Mouse (Mus musculus): ENCODE measurements around the gene Atp5d. TPM values are rescaled to one million over a fixed set of nuclear protein-coding genes. Genes with fewer than 3 reads are reported as not detected.

Atp5d gene
- polyA plus RNA-seq, 1 experiment: 242 TPM

DNA sequence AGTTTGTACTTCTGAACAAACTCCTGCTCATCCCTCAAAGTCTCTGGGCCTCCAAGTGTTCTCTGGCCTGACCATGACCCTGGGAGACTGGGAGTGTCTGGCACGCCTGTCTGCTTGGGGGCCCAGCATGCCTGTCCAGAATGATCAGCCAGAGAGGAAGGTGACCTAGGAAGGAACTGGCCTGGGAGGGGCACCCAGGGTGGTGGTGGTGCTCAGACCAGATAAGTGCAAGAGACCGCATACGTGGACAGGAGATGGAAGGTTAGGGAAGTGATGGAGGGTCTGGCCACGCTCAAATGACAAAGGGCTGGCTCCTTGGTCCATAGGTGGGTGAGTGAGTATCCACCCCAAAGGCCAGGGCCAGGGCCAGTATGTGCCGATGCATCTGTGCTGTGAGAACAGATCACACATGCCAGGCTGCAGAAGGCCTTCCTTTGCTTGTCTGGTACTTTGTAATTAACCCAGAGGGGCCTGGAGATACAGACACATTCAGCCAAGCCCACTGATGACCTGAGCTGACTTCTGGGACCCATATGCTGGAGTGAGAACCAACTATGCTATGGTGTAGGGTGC lies 8.8 kb downstream of the Atp5d start:
- no peaks in the 10 kb centered on the region for H3K27me3 ChIP-seq (ENCODE audit: control insufficient read depth, insufficient read depth, low read length, poor library complexity, severe bottlenecking)
- no peak overlapping the region for H3K9ac ChIP-seq (ENCODE audit: low read depth, poor library complexity, severe bottlenecking)
- H3K4me1 ChIP-seq (ENCODE audit: control insufficient read depth, insufficient read depth, low read length): peaks cover 2% of the 10 kb centered on the region
- H3K4me3 ChIP-seq (ENCODE audit: low read depth, low read length): no peak overlapping the region
- peaks cover 17% of the 10 kb centered on the region for H3K36me3 ChIP-seq (ENCODE audit: control insufficient read depth, insufficient read depth, low read length, poor library complexity, severe bottlenecking)
- peak overlapping the region; percentile 25 for H3K27ac ChIP-seq (ENCODE audit: insufficient read depth, low read length)
- H3K9me3 ChIP-seq (replicated peaks; ENCODE audit: control insufficient read depth, insufficient read depth, low read length, poor library complexity, severe bottlenecking): no peaks in the 10 kb centered on the region
- TF ChIP-seq EP300 (IDR thresholded peaks at IDR 0.05; ENCODE audit: insufficient read depth, low read depth, low read length): no peak
- no peak for TF ChIP-seq CTCF (IDR thresholded peaks at IDR 0.05; ENCODE audit: low read depth, low read length)
- TF ChIP-seq POLR2A (IDR thresholded peaks at IDR 0.05; ENCODE audit: insufficient read depth, low read length): no peak

DNA sequence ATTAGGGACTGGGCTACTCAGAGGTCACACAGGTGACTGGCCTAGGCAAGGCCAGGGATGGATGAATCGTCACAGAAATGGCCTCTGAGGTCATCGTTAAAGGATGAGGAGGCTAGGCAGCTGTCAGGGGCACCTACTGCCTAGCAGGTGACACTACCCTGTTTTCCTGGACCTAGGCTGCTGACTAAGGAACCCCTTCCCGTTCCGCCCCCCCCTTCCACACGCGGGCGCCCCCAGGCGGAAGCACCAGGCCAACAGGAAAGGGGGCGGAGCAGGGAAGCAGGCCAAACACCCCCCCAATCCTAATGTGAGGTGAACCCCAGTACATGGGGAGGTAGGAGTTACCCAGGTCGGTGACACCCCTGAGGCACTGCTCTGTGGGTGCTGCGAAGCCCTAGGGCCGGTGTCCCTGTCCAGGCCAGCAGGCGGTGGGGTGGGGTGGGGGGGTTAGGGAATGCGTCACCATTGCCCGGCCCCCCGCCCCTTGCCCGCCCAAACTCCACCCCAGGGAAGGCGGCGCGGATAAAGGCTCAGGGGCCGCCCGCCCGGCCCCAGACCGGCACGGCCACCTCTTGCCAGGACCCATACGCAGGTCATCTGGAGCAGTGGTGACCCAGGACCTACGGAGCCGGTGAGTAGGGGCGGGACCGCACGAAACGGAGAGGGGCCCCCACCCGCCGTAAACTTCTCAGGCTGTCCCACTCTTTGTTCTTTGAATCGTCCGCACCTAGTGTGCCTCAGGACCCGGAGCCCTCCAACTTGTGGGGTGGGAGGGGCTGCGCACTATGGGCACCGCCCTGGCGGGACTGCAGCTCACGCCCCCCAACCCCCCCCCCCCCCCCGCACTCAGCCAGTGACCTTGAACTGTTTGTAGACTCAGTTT lies 9.5 kb downstream of the Atp5d start, which contains the start of gene Midn:
Gene Midn, plus strand, starts transcription at position 554 of the 883 bp plus-strand sequence.
- H3K9me3 ChIP-seq (replicated peaks; ENCODE audit: control insufficient read depth, insufficient read depth, low read length, poor library complexity, severe bottlenecking): no peaks in the 10 kb centered on the region
- H3K4me1 ChIP-seq (ENCODE audit: control insufficient read depth, insufficient read depth, low read length): peaks cover 6% of the 10 kb centered on the region
- TF ChIP-seq EP300 (IDR thresholded peaks at IDR 0.05; ENCODE audit: insufficient read depth, low read depth, low read length) (0 out of 2 replicates have a peak, but pooled peaks have one; percentile 2), POLR2A (IDR thresholded peaks at IDR 0.05; ENCODE audit: insufficient read depth, low read length) (peak; percentile 86), CTCF (IDR thresholded peaks at IDR 0.05; ENCODE audit: low read depth, low read length) (peak; percentile 61)
- peak within 1 kb of the TSS; percentile 88 for H3K9ac ChIP-seq (ENCODE audit: low read depth, poor library complexity, severe bottlenecking)
- no peaks in the 10 kb centered on the region for H3K27me3 ChIP-seq (ENCODE audit: control insufficient read depth, insufficient read depth, low read length, poor library complexity, severe bottlenecking)
- H3K36me3 ChIP-seq (ENCODE audit: control insufficient read depth, insufficient read depth, low read length, poor library complexity, severe bottlenecking): peaks cover 17% of the 10 kb centered on the region
- H3K27ac ChIP-seq (ENCODE audit: insufficient read depth, low read length): peak within 1 kb of the TSS; percentile 96
- peak within 1 kb of the TSS; percentile 96 for H3K4me3 ChIP-seq (ENCODE audit: low read depth, low read length)

DNA sequence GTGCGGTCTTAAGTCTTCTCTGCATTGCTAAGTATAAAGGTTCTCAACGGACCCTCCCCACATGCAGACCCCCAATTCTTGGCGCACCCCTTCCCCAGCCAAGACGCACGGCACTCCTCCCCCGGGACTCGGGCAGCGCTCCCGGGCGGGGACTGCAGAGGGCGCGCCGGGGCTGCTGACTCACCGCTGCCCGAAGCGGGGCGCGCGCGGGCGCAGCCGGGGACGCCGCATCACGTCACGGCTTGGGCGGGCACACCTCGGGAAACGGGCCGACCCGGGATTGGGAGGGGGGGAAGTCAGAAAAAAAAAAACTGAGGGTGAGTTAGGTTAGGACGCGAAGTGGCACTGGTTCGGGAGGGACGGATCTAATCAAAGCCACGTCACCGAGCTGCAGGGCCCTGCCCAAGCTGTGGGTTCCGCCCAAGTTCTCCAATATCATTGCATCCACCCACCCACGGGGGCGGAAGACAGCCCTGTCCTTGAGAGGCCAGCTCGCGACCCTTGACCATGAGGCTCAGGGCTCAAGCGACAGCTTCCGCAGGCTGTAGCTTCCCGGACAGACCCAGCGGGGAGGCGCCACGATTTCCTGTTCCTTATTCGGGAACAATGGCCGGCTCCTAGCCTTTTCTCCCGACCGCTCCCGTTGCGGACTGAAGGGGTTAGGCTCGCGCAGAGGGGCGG lies 10.3 kb downstream of the Atp5d start:
- H3K36me3 ChIP-seq (ENCODE audit: control insufficient read depth, insufficient read depth, low read length, poor library complexity, severe bottlenecking): peaks cover 17% of the 10 kb centered on the region
- H3K9ac ChIP-seq (ENCODE audit: low read depth, poor library complexity, severe bottlenecking): peak overlapping the region; percentile 88
- peak; percentile 56 for TF ChIP-seq CTCF (IDR thresholded peaks at IDR 0.05; ENCODE audit: low read depth, low read length)
- peak; percentile 6 for TF ChIP-seq POLR2A (IDR thresholded peaks at IDR 0.05; ENCODE audit: insufficient read depth, low read length)
- TF ChIP-seq EP300 (IDR thresholded peaks at IDR 0.05; ENCODE audit: insufficient read depth, low read depth, low read length): no peak; the same call in 1 of the 2 replicates
- H3K9me3 ChIP-seq (replicated peaks; ENCODE audit: control insufficient read depth, insufficient read depth, low read length, poor library complexity, severe bottlenecking): no peaks in the 10 kb centered on the region
- H3K4me3 ChIP-seq (ENCODE audit: low read depth, low read length): peak overlapping the region; percentile 96
- H3K27me3 ChIP-seq (ENCODE audit: control insufficient read depth, insufficient read depth, low read length, poor library complexity, severe bottlenecking): no peaks in the 10 kb centered on the region
- peaks cover 6% of the 10 kb centered on the region for H3K4me1 ChIP-seq (ENCODE audit: control insufficient read depth, insufficient read depth, low read length)
- peak overlapping the region; percentile 96 for H3K27ac ChIP-seq (ENCODE audit: insufficient read depth, low read length)

DNA sequence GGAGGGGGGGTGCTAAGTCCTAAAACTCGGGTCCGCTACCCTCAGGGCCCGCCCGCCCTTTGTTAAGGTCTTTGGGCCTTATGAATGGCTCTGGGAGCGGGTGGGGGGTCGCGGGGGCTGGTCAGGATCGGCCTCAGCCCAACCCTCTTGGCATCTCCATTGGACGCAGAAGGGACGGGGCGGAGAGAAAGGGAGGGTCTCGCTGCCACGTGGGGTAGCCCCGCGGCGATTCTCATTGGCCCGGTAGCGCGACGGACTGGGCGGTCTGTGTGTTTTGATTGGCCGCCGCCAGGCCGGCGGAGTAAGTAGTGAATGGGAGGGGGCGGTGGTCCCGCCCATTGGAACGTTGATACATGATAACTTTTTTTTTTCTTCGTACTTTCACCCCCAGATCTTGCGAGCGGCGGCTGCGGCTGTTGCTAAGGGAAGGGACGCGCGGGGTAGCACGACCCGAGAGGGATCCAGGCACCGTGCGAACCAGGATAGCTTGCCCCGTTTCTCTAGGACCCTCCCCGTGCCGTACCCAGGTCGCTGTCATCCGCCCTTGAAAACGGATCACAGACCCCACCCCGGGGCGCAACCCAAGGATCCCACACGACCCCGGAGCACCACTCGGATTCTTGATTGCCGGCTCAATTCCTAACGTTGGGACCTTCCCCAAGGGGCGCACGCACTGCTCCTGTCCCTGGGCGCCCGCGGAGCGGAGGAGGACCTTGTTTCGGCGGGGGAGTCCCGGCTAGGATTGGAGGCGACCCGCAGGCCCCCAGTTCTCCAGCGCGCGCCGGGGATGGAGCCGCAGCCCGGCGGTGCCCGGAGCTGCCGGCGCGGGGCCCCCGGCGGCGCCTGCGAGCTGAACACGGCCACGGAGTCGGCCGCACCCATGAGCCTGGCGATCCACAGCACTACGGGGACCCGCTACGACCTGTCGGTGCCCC lies 11.1 kb downstream of the Atp5d start:
- Histone ChIP-seq H3K9ac (ENCODE audit: low read depth, poor library complexity, severe bottlenecking) (peak overlapping the region; percentile 93), H3K4me3 (ENCODE audit: low read depth, low read length) (peak overlapping the region; percentile 96), H3K36me3 (ENCODE audit: control insufficient read depth, insufficient read depth, low read length, poor library complexity, severe bottlenecking) (peaks cover 17% of the 10 kb centered on the region), H3K27me3 (ENCODE audit: control insufficient read depth, insufficient read depth, low read length, poor library complexity, severe bottlenecking) (no peaks in the 10 kb centered on the region), H3K27ac (ENCODE audit: insufficient read depth, low read length) (peak overlapping the region; percentile 96; the same call in 1 of the 2 replicates), H3K4me1 (ENCODE audit: control insufficient read depth, insufficient read depth, low read length) (peaks cover 6% of the 10 kb centered on the region), H3K9me3 (replicated peaks; ENCODE audit: control insufficient read depth, insufficient read depth, low read length, poor library complexity, severe bottlenecking) (no peaks in the 10 kb centered on the region)
- TF ChIP-seq POLR2A (IDR thresholded peaks at IDR 0.05; ENCODE audit: insufficient read depth, low read length) (peak; percentile 46), CTCF (IDR thresholded peaks at IDR 0.05; ENCODE audit: low read depth, low read length) (no peak)
